Mouse (Mus musculus): ENCODE measurements at regions not wholly inside any gene's neighbourhood (a gene's known extent, or its start where the extent isn't known, plus 50 kb on each side); places are given as distances from the start of the nearest gene placed in this dataset.

DNA sequence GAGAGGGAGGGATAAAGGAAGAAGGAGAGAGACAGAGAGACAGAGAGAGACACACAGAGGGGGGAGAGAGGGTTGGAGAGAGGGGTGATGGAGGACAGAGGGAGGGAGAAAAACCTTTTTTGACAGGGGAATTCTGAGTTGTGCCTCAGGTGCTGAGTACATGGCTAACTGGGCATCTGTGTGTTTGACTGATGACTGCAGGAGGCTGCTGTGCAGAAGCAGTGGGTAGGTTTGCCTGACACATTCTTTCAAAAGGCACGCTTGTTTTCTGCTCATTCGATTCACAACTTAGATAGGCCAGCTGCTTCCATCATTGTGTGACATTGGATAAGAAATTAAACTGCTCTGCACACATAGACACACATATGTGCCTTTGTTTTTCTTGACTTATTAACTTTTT lies 150.7 kb upstream of the Rgmb start:
- no peak for DNase-seq (ENCODE audit: low spot score in 2 of 2)

DNA sequence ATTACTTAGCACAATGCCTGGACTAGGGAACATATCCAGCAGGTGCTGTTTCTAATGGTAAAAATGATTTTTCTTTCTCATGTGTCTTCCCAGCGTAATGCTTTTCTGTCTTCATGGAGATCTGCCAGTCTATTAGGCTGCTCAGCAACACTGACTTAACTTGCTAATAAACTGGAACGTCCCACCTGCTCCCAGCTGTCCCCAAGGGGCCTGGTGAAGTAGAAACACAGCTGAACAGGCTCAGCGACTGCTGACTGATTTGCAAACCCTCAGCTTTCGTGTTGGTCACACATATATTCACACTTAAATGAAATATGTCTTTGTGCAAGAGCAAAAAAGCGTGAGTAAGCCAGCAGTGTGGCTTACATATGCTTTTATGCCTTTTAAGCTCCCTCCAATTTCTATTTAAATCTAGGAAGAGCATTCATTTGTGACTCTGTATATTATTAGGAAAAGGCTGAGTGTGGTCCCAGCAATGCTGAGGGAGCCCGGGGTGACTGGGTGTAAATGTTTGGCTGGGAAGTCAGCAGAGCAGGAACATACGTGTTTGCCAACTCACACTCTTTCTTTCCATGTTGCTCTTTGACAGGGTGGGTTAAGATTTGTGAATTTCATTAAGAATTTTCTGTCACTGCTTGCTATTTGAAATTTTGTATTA lies 146.7 kb upstream of the Rgmb start:
- DNase-seq (ENCODE audit: low spot score in 2 of 2): no peak

DNA sequence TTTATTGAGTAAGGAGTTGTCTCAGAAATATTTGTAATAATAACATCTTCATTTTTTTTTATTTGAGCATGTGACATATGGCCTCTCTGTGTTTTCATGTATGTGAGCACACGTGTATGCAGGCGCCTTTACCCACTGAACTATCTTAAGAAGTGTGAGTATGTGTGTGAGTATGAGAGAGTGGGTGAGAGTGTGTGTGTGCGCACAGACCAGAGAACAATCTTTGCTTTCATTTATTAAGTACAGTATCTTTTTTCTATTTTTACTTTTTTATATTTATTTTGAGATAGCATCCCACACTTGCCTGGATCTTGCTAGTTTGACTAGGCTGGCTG lies 140.5 kb upstream of the Rgmb start:
- no peak for DNase-seq (ENCODE audit: low spot score in 2 of 2)

DNA sequence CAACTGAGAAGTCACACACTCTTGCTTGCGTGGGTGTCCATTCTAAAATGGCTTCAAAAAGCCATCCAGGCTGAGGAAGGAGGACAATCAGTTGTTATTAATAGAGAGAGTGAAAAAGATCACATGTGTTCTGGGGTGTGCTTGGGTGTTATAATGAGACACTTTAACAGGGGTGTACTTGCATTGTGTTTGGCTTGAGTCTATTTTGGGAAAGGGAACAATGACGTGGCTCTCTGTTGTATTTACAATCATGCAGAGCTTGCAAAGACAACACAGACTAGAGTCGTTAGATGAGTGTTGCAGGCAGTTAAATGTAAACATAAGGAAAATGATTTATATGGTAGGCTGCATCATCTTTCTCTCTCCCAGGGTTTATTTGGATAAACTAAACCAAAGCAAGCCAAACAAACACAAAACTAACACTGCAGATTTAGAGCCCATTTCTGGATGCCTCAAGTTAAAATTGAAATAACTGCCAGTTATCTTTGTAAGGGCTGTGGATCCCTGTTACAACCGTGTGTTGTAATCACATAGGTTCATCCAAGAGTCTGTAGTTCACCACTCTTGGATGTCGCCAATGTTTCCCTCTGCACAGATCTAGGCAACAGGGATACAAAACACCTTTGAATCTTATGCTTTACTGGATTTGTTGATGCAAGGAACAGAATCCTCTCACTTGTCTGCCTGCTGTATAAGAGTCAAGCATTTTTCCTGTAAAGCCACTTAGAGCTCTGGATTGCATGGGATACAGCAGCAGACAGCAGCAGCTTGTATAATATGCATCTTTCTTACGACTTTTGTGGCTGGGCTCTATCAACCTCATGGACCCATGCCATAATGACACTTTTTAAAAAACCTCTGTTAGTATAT lies 139.9 kb upstream of the Rgmb start:
- no peak for DNase-seq (ENCODE audit: low spot score in 2 of 2)

DNA sequence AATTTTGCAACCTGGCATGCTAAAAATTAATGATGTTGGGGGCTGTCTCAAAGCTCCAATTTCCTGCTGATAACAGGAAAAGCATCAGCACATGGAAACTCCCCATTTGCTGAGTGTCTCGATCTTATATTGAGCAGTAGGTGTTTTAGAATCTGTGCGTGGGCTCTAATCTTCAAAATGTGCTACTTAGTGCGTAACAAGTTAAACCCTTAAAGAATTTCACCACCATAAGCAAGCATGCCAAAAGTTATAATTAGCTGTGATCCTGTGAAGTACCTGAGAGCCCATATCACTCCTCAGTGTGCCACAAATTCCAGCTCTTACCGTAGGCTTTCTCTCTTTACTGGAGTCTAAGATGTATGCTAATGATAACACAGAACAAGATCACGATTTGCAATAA lies 137.5 kb upstream of the Rgmb start:
- no peak for DNase-seq (ENCODE audit: low spot score in 2 of 2)

DNA sequence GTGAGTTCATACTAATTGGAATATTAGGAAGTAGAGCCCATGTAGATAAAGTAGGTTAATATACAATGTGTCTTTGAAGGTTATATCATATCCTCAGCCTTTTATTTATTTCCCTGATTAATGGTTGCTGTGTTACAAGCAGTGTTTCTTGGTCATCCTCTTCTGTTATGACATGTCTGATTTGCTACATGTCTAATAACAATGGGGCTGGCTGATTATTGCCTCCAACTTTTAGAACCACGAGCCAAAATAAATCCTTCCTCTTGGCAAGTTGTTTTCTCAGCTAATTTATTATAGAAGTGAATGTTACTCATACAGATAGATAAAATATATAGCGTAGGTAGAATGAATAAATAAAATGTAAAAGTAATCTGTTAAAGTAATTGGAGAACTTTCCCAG lies 124.8 kb upstream of the Rgmb start:
- DNase-seq (ENCODE audit: low spot score in 2 of 2): no peak

DNA sequence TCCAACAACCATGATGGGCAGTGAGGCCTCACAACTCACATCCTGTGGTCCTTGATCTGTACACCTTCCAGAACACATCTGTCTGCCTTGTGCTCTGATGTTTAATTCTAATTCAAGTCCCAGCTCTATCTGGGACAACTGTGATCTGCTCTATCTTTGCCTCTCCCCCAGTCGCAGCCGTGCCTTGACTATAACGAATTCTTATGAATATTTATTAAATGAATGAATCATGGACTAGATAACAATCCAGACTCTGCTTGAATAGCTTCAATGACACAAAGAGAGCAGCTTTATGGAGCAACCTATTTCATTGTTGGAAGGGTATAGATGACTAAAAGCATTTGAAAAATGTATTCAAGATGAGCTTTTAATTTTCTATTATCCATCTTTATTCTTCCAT lies 120.8 kb upstream of the Rgmb start:
- no peak for DNase-seq (ENCODE audit: low spot score in 2 of 2)

DNA sequence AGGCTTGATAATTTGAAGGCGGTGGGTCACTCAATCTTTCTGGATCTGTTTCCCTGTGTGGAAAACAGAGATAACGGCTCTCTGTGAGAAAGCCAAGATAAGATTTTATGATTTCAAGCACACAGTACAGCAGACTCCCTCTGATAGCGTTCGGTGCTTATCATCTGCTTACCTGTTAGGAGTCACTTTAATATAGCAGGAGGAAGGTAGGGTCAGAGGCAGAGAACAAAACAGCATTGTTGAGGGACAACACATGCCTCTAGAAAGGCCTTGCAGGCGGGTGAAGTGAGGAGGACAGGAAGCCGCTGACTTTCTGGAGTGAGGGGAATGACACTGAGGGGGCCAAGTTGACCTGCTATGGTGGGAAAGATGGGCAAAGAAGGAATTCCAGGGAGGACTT lies 118.9 kb upstream of the Rgmb start:
- no peak for DNase-seq (ENCODE audit: low spot score in 2 of 2)

DNA sequence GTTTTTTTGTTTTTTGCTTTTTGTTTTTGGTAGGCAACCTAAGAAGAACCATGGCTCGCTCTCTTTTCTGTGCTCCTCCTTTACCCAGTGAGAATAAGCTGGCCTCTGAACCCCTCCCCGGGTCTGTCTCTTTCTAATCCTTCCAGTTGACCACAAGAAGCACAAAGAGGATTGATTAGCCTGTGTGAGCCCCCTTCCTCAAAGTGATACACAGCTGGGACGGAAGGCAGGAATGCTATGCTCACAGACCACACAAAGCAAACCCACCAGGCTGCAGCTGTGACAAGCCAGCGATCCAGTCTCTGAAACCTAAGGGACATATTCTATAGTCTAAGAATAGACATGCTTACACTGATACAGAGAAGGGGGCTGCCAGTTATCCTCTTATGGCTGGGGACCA lies 111.5 kb upstream of the Rgmb start:
- DNase-seq (ENCODE audit: low spot score in 2 of 2): no peak

DNA sequence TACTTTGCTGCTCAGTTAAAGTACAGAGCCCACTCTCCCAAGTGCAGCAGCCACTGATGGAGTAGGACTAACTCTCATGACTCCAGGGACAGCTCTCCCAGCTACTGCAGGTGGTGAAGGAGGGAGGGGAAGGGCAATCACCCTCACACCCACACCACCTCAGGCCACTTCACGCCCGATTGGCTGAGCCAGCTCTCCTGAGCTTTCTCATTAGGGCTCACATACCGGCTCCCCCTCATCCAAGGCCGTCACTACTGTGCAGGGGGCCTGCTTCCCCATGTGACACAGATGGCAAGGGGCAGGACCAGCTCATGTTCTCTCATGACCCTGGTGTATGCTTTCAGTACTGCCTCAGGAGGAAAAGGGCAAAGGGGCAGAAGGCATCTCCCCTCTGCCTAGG lies 87.8 kb upstream of the Rgmb start:
- DNase-seq (ENCODE audit: low spot score in 2 of 2): no peak

DNA sequence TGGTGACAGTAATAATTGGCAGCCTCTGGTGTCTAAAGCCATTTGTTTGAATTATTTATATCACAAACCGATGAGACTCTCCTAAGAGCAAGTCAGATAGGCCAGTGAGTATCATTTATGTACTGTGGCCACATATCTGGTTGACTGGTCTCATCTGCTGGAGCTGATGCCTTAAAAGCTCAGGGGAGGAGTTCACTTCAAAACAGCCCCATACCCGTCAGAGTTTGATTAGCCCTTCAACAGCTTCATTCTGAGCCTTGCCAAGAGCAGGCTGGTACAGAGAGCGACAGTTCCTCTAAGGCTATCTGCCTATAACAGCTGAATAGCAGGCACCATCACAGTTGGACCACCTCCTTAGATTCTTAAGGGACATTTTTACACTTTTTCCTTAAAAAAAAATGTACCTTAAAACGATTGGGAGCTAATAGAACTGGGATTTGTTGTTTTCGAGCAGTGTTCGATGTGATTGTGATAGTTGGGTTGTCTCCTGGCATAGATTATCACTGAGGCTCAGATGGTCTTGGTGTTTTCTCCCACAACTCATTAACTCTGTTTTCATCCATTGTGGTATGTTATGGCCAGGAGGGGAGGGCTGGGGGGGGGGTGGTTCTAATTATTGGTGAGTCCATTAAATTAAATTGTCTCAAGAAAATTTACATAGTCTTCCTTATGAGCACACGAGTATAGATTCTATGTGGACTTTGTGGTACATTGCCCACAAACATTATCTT lies 68.0 kb upstream of the Rgmb start:
- DNase-seq (ENCODE audit: low spot score in 2 of 2): no peak

DNA sequence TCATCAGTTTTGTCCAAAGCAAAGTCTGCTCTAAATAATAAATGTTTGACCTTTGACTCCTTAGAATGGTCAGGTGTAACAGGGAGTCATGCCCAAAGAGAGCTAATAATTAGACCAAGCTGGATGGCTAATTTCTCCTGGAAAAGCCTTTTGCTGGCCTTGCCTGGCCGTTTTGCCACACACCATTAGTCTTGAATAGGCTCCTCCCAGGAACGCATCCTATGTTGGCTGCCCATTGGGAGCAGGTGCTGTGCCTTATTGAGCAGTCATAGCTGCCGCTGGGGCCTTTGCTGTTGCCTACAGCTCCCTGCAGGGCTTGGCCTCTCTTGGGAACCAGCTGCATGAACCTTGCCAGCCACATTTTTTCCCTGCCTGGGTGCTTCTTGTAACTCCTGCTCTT lies 65.1 kb upstream of the Rgmb start:
- DNase-seq (ENCODE audit: low spot score in 2 of 2): no peak

DNA sequence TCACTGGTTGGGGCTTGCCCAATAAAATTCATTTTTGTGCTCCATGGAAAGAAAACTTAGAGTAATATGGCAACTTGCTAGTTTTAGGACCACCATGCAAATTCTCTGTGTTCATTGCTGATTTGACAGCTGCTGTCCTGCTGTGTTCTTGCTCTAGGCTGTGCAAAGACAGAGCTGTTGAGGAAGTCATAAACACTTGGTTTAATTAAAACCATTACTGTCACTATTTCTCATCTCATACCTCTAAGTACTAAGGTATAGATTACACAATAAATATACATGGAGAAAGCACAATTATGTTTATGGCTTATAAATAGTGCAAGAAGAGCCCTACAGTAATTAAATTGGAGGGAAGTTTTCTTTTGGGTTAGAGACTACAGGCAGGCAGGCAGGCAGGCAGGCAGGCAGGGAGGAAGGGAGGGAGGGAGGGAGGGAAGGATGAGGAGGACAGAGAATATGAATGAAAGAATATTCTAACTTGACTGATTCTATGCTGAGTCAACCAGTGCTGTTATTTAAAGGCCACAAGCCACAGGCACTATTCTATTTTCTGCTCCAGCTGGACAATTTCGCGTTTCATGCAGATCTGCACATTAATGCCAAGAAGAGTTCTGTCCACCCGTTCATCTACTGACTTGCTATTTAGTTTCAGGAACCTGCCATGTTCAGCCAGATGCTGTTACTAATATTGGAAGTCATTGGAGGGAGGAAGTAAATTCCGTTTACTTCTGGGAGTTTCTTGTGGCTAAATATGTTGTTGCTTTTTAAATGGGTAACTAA lies 61.2 kb upstream of the Rgmb start:
- no peak for DNase-seq (ENCODE audit: low spot score in 2 of 2)

DNA sequence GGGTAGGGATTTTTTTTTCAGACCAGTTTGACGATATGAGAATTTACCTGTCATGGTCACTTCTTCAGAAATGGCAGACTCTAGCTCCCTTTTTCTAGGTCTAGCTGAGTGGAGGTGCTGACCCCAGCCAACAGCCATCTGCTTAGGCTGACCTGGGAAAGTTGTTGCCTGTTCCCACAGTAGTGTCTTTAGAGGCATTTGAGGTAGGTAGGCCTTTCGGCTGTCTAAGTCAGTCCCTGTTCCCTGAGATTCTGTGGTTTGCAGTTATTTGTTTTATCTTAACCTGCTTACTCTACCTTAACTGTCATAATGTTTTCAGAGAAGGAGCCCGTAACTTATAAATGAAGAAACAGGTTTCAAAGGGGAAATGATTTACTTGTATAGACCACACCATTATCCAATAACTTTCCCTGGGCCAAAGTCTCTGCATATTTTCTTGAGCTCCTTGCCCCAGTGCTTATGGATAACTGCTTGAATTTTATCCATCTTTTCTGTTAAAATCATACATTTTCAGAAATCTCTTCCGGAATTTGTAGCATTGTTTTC lies 59.8 kb upstream of the Rgmb start:
- DNase-seq (ENCODE audit: low spot score in 2 of 2): no peak

DNA sequence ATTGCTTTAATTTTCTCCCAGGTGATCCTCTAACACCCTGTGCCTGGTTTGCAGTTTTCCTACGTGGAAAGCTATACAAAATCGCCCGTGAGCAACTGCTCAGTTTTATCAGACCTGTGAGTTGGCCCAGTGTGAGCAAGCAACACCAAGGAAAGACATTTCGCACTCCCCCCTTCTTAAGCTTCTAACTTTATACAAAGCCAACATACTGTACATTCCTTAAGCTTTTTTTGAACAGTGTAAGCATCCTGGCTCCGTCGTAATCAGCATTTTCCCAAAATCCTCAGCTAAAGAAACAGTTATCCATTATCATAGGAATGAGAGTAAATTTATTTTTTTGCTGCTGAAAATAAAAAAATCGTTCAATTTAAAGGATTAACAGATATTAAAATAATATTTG lies 52.0 kb upstream of the Rgmb start:
- no peak for DNase-seq (ENCODE audit: low spot score in 2 of 2)

DNA sequence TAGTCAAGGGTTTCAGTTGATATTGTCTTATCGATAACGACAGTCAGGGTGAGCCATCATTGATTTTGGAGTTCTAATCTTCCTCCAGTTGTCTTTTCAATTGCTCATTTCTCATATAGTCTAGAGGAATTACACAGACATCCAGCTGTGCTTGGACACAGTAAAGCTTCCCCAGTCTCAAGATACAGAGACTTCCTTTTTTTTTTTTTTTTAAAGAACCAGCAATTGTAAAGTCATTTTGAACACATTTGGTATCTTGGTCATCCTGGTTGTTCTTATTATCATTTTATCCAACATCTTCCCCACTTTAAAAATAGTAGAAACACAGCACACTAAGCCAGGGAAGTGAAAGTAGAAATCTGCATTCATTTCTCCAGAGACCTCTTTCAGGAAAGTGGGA lies 51.4 kb upstream of the Rgmb start:
- no peak for DNase-seq (ENCODE audit: low spot score in 2 of 2)

All from urinary bladder, postnatal 36 days (tissue).